Mouse (Mus musculus): ENCODE results near the gene Grik5. TPM values are rescaled to one million over a fixed set of nuclear protein-coding genes. Genes with fewer than 3 reads are reported as not detected.

The Grik5 gene
- 21.5 TPM in 2 replicates for polyA plus RNA-seq (2015; fragmentation: Nextera tagmentation; extraction: Ambion mirVana)

DNA sequence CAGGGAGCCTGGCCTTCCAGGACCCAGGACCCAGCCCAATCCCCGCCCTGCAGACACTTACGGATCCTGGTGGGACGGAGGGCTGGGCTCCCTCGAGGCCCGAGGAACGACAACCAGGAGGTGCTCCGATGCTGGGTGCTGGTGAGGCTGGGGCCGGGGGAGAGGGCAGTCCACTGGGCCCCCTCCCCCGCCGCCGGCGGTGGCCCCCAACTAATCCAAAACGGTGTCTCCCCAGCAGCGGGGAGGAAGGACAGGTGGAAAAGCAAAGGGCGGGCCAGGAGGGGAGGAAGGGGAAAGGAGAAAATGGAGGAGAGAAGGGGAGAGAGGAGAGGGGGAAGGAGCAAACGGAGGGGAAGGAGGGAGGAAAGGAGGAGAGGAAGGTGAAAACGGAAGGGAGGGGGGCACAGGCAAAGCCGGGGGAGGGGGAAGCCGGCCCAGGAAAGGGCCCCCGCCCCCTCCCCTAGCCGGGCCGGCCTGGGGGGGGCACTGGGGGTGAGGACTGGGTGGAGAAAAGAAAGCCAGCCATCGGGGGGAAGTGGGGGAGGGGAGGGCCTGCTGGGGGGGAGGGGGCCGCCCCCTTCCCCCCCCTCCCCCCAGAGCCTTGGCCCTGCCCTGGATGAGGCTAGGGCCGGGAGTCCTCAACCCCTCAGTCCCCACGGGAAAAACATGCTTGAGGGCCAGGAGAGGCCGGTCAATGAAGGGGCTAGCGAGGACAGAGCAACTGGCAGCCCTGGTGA is at the start of gene Grik5, which contains the start of gene Zfp574:
Gene Grik5, minus strand, starts transcription at position 368 of the 737 bp plus-strand sequence.
Gene Zfp574, plus strand, starts transcription at position 589 of the 737 bp plus-strand sequence.

DNA sequence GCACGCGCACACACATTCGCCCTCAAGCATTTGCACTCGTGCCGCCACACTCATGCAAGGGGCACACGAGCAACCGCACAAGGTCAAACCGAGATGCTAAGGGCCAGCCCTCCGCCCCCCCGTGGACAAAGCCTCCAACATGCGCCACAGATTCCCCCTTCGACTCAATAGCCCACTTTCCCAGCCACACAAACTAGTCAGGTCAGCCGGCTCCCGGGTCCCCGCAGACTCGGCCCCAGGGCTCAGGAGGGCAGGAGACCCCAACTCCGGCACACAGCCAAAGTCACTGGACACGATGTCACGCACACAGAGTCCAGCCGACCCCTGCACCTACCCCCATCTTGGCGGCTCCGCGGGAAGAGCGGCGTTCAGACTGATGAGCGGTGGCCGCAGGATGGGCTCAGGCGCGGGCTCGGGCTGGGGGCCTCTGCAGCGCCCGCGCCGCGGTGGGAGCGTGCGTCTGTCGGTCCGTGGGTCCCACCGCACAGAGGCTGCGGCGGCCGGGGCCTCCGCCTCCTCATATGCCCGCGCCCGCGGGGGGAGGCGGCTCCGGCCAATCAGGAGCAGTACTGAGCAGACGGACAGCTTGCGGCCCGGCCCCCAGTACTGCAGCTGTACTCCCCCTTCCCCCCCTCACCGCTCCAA is 66.6 kb downstream of the Grik5 start, which contains the start of gene Atp1a3:
Gene Atp1a3, minus strand, starts transcription at position 538 of the 645 bp plus-strand sequence.

DNA sequence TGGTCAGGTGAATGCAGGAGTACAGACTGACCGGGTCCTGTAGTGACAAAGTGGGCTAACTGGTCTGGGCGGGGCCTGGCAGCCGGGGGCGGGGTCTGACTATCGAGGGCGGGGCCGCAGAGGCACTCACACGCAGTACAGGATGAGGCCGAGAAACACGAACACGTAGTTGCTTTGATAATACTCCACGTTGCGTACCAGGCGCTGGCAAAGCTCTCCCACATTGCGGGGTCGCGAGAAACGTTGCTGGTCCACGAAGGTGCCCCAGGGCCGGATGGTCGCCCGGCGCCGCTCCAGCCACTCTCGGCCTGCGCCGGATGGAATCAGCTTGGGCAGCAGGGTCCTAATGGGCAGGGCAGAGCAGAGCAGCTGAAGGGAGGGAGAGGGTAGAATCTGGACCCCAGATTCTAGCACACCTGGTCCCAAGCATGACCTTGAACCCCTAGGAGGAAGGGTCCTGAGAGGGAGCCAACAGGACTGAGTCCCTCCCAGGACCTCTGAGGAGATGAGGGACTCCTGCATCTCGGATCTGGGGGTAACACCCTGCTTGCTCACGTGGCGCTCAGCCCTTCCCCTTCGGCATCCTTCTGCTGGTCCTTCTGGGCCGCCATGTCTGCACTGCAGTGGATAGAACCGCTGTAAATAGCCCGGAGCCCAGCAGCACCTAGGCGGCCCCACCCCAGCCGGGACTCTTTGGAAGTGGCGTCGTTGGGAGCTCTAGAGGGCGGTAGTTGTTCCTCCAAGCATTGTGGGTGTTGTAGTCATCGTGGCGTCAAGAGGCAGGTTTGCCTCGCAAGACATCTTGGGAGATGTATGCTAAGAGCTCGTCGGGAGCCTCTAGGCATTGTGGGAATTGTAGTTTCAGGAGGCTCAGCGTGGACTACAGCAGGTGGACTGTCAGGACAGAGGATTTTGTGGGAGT is 99.9 kb downstream of the Grik5 start, which contains the start of gene Rabac1:
Gene Rabac1, minus strand, starts transcription at position 783 of the 922 bp plus-strand sequence.

Small RNAs within 50 kb of the gene (microRNA-seq; reads per million reads assigned to microRNA genes)
- gene Mir6537, result not detected
- 0.87 reads per million for gene Mir7046
- 4.6 reads per million, percentile 10 among the genes with 10 or more reads in this experiment for gene Mir7047

Other genes with a start within 250 kb of the Grik5 start
- 26.8 and 32.3 TPM in 2 replicates for gene Gm9844, start 210.1 kb downstream of the Grik5 start, polyA plus RNA-seq (2015; fragmentation: Nextera tagmentation; extraction: Ambion mirVana)
- not detected in 2 replicates for gene Lypd4, start 202.4 kb downstream of the Grik5 start, polyA plus RNA-seq (2015; fragmentation: Nextera tagmentation; extraction: Ambion mirVana)
- 0.18 and 0.19 TPM in 2 replicates for gene Dmrtc2, start 202.3 kb downstream of the Grik5 start, polyA plus RNA-seq (2015; fragmentation: Nextera tagmentation; extraction: Ambion mirVana)
- 1,291 and 1,386 TPM in 2 replicates for gene Rps19, start 188.0 kb downstream of the Grik5 start, polyA plus RNA-seq (2015; fragmentation: Nextera tagmentation; extraction: Ambion mirVana)
- gene Cd79a, start 175.0 kb downstream of the Grik5 start, polyA plus RNA-seq (2015; fragmentation: Nextera tagmentation; extraction: Ambion mirVana), result 0.36 and 1.2 TPM in 2 replicates
- 50.7 and 62.5 TPM in 2 replicates for gene Arhgef1, start 169.4 kb downstream of the Grik5 start, polyA plus RNA-seq (2015; fragmentation: Nextera tagmentation; extraction: Ambion mirVana)
- 0.53 and 0.74 TPM in 2 replicates for gene Gm4881, start 127.9 kb downstream of the Grik5 start, polyA plus RNA-seq (2015; fragmentation: Nextera tagmentation; extraction: Ambion mirVana)
- 567 and 597 TPM in 2 replicates for gene Rabac1, start 99.6 kb downstream of the Grik5 start, polyA plus RNA-seq (2015; fragmentation: Nextera tagmentation; extraction: Ambion mirVana)
- gene Atp1a3, start 66.4 kb downstream of the Grik5 start, polyA plus RNA-seq (2015; fragmentation: Nextera tagmentation; extraction: Ambion mirVana), result 758 and 883 TPM in 2 replicates
- 23.8 and 29.3 TPM in 2 replicates for gene Zfp574, start 221 bp upstream of the Grik5 start, polyA plus RNA-seq (2015; fragmentation: Nextera tagmentation; extraction: Ambion mirVana)
- 12.8 and 15.7 TPM in 2 replicates for gene Pou2f2, start 107.4 kb upstream of the Grik5 start, polyA plus RNA-seq (2015; fragmentation: Nextera tagmentation; extraction: Ambion mirVana)
- gene Dedd2, start 148.3 kb upstream of the Grik5 start, polyA plus RNA-seq (2015; fragmentation: Nextera tagmentation; extraction: Ambion mirVana), result 17.0 and 17.9 TPM in 2 replicates
- 1.2 and 1.4 TPM in 2 replicates for gene Zfp526, start 149.1 kb upstream of the Grik5 start, polyA plus RNA-seq (2015; fragmentation: Nextera tagmentation; extraction: Ambion mirVana)
- gene Gsk3a, start 165.5 kb upstream of the Grik5 start, polyA plus RNA-seq (2015; fragmentation: Nextera tagmentation; extraction: Ambion mirVana), result 25.5 and 26.2 TPM in 2 replicates
- gene Erf, start 178.4 kb upstream of the Grik5 start, polyA plus RNA-seq (2015; fragmentation: Nextera tagmentation; extraction: Ambion mirVana), result 4.2 and 5.1 TPM in 2 replicates
- gene Cic, start 195.4 kb upstream of the Grik5 start, polyA plus RNA-seq (2015; fragmentation: Nextera tagmentation; extraction: Ambion mirVana), result 33.1 and 36.9 TPM in 2 replicates
- gene Pafah1b3, start 225.6 kb upstream of the Grik5 start, polyA plus RNA-seq (2015; fragmentation: Nextera tagmentation; extraction: Ambion mirVana), result 421 and 464 TPM in 2 replicates
- gene Prr19, start 229.1 kb upstream of the Grik5 start, polyA plus RNA-seq (2015; fragmentation: Nextera tagmentation; extraction: Ambion mirVana), result 2.9 and 3.2 TPM in 2 replicates
- 115 and 128 TPM in 2 replicates for gene Tmem145, start 233.8 kb upstream of the Grik5 start, polyA plus RNA-seq (2015; fragmentation: Nextera tagmentation; extraction: Ambion mirVana)
- 16.6 and 21.5 TPM in 2 replicates for gene Megf8, start 244.8 kb upstream of the Grik5 start, polyA plus RNA-seq (2015; fragmentation: Nextera tagmentation; extraction: Ambion mirVana)

Measured in neural tube, postnatal 0 days (tissue).